Mouse (Mus musculus): ENCODE results near the gene Esyt3. TPM values are rescaled to one million over a fixed set of nuclear protein-coding genes. Genes with fewer than 3 reads are reported as not detected.

Esyt3 gene
- polyA plus RNA-seq, 1 experiment from 2014 or later: 0.08 TPM

DNA sequence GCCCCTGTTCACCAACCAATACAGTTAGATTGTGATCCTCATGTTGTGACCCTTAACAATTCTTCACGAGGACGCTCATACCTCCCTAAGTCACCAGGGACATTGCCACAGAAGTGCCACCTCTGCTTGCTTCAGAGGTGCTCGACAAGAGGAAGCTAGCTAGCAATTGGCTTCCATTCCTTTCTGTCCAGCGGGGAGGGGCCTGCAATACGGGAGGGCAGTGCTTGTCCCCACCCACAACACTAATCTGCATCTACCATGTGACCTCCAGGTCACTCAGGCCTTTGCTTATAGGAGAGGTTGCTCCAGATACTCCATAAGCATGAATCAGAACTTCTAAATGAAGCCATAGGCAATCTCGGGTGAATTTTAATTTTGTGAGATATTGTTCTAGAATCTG, 5.0 kb downstream of the Esyt3 start:
- H3K4me1 ChIP-seq: peaks cover 2% of the 10 kb centered on the region; the same call in 1 of the 2 replicates
- H3K9ac ChIP-seq: no peak overlapping the region
- ATAC-seq: no peak
- no peaks in the 10 kb centered on the region for H3K36me3 ChIP-seq
- no peak overlapping the region for H3K4me3 ChIP-seq
- peaks cover 54% of the 10 kb centered on the region for H3K27me3 ChIP-seq (replicated peaks)
- H3K4me2 ChIP-seq: no peak overlapping the region
- WGBS (ENCODE audit: insufficient replicate concordance): 42% methylated on average over 6 of the region's 6 CpGs
- no peak overlapping the region for H3K27ac ChIP-seq
- H3K9me3 ChIP-seq (replicated peaks): no peaks in the 10 kb centered on the region

DNA sequence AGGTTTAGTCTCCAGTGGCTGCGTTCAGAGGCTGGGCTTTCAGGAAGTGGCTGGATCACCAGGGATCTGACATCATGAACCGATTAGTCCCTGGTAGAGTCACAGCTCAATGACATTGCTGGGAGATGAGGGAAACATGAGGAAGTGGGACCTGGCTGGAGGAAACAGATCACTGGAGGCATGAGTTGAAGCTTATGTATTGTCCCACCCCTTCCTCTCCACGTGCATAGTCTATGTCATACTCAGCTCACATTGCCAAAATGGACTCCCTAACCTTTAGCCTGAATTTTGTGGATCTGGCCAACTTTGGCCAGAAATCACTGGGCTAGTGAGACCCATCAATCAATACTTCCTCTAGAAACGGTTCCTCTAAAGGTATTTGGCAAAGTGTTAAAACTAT, 5.4 kb downstream of the Esyt3 start:
- H3K9me3 ChIP-seq (replicated peaks): no peaks in the 10 kb centered on the region
- H3K27ac ChIP-seq: no peak overlapping the region
- H3K27me3 ChIP-seq (replicated peaks): peaks cover 50% of the 10 kb centered on the region
- H3K4me1 ChIP-seq: no peaks in the 10 kb centered on the region
- no peak overlapping the region for H3K4me2 ChIP-seq
- WGBS (ENCODE audit: insufficient replicate concordance): 27% methylated on average over 4 of the region's 4 CpGs
- no peak overlapping the region for H3K4me3 ChIP-seq
- no peaks in the 10 kb centered on the region for H3K36me3 ChIP-seq
- no peak for ATAC-seq
- H3K9ac ChIP-seq: no peak overlapping the region

DNA sequence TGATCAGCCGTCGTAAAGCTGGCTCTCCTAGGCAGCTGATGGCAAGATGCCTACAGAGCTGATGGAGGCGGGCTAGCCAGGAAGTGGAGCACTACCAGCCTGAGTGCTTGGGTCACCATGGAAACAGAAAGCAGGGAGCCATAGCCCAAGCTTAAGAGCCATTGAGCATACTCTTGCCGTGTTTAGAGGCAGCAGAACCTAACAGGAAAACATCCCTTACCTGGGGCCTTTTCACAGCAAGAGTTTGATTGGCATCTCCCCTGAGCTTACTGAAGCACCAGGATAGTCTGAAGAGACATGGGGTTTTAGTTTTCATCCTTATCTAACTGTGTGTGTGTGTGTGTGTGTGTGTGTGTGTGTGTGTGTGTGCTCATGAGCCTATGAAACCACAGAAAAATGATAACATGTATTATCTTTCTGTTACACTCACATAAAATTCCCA, 13.0 kb downstream of the Esyt3 start:
- Histone ChIP-seq H3K9me3 (replicated peaks) (no peaks in the 10 kb centered on the region), H3K4me2 (no peak overlapping the region), H3K36me3 (no peaks in the 10 kb centered on the region), H3K27ac (no peak overlapping the region), H3K4me1 (peaks cover 15% of the 10 kb centered on the region), H3K9ac (no peak overlapping the region), H3K4me3 (no peak overlapping the region), H3K27me3 (replicated peaks) (no peaks in the 10 kb centered on the region)
- ATAC-seq: no peak
- WGBS (ENCODE audit: insufficient replicate concordance): 49% methylated on average over 4 of the region's 4 CpGs

DNA sequence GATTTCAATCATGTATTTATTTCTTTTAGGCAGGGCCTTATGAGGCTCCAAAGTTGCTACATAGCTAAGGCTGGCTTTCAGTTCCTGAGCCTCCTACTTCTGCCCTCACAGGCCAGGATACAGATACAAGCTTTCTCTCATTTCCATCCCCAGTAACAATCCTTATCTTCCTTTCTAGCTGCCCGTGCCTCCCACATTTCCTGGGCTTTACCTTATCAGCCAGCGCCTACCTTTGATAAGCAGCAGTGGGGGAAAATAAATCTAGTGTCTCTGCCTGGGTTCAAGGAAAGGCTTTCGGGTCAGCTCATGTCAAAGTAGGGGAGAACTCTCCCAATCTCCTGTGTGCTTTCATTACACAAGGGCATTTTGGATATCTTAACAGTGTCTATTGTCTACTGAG, 16.8 kb downstream of the Esyt3 start:
- no peak overlapping the region for H3K9ac ChIP-seq
- WGBS (ENCODE audit: insufficient replicate concordance): 16% methylated on average over 3 of the region's 3 CpGs
- no peaks in the 10 kb centered on the region for H3K36me3 ChIP-seq
- no peak for ATAC-seq
- no peak overlapping the region for H3K27ac ChIP-seq
- no peaks in the 10 kb centered on the region for H3K9me3 ChIP-seq (replicated peaks)
- H3K27me3 ChIP-seq (replicated peaks): no peaks in the 10 kb centered on the region
- H3K4me3 ChIP-seq: no peak overlapping the region
- no peak overlapping the region for H3K4me2 ChIP-seq
- H3K4me1 ChIP-seq: peaks cover 15% of the 10 kb centered on the region

DNA sequence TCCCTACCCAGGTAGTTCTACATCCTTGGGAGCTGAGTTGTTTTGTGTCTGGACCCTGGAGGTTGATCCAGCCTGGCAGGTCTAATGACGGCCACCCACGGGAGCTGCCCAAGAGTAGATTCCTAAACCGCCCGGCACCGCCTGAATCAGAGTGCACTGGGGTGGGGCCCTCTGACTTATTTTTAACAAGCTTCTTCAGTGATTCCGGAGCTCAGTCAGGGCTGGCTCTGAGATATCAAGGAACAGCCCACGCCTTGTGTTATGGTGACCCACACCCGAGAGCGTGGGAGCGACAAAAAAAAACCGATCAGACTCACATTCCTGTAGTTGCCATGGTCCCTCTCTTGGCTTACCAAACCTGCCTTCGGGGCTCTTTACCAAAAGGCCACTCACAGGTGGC, 18.2 kb downstream of the Esyt3 start:
- Histone ChIP-seq H3K4me1 (peaks cover 6% of the 10 kb centered on the region; the same call in 1 of the 2 replicates), H3K27me3 (replicated peaks) (no peaks in the 10 kb centered on the region), H3K4me2 (no peak overlapping the region), H3K9ac (no peak overlapping the region), H3K27ac (no peak overlapping the region), H3K36me3 (no peaks in the 10 kb centered on the region), H3K9me3 (replicated peaks) (no peaks in the 10 kb centered on the region), H3K4me3 (no peak overlapping the region)
- 80% methylated on average over 12 of the region's 12 CpGs for WGBS (ENCODE audit: insufficient replicate concordance)
- no peak for ATAC-seq

DNA sequence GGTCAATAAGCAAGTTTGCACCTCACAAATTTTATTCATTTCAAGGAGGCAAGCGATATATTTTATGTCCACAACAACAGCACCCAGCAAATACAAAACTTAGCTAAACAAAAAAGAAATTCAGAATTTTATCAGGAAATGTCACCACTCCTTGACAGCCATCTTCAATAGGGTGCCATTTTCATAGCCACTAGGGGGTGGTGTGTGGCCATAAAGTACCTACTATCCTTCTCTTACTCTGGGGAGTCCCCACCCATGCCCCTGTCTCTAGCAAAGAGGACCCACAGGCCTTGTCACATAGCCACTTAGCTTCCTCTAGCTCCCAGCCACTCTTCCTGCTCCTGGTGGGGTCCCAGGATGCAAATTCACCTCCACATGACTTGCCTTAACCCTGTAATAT, 19.2 kb downstream of the Esyt3 start:
- WGBS (ENCODE audit: insufficient replicate concordance): 67% methylated on average over 1 of the region's 1 CpGs
- Histone ChIP-seq H3K4me1 (peaks cover 4% of the 10 kb centered on the region; the same call in 1 of the 2 replicates), H3K4me3 (no peak overlapping the region)

DNA sequence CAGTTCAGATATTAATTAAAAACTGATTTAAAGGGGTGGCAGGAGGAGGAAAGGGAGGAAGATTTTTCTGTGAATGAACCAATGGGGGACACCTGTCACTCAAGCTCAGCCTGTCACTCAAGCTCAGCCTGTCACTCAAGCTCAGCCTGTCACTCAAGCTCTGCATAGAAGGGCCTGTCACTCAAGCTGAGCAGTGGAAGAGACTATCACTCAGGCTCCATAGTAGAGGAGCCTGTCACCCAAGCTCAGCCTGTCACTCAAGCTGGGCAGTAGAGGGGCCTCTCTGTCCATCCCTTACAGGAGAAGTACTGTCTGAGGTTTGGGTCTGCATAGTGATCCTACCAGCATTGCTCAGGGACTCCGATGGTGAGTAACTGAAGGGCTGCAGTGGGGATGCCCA, 20.1 kb downstream of the Esyt3 start:
- Histone ChIP-seq H3K4me2 (no peak overlapping the region), H3K4me3 (no peak overlapping the region), H3K4me1 (peaks cover 4% of the 10 kb centered on the region; the same call in 1 of the 2 replicates), H3K36me3 (no peaks in the 10 kb centered on the region), H3K27me3 (replicated peaks) (no peaks in the 10 kb centered on the region), H3K9ac (no peak overlapping the region), H3K27ac (no peak overlapping the region), H3K9me3 (replicated peaks) (no peaks in the 10 kb centered on the region)
- WGBS (ENCODE audit: insufficient replicate concordance): 72% methylated on average over 1 of the region's 1 CpGs
- no peak for ATAC-seq

More for the DNA sequence above, 19.2 kb downstream of the Esyt3 start:
- Histone ChIP-seq H3K9ac (no peak overlapping the region), H3K4me2 (no peak overlapping the region), H3K9me3 (replicated peaks) (no peaks in the 10 kb centered on the region), H3K27ac (no peak overlapping the region), H3K27me3 (replicated peaks) (no peaks in the 10 kb centered on the region), H3K36me3 (no peaks in the 10 kb centered on the region)
- no peak for ATAC-seq

DNA sequence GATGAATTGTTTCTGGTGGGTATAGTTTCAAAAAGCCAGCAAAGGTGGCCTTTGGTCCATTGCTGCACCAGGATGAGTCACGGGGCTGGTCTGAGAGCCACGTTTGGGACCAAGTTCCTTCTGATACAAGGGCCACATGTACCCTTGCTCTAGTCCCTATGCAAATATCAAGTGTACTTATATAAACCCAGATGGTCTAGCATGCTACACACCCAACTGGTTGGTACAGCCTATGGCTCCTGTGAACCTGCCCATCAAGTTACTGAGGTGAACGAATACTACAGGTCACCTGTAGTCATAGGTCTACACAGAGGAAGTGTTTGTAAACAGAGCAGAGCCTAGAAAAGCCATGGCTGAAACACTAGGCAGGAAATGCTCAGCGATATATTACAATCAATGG, 21.8 kb downstream of the Esyt3 start:
- Histone ChIP-seq H3K9ac (no peak overlapping the region), H3K9me3 (replicated peaks) (no peaks in the 10 kb centered on the region), H3K36me3 (no peaks in the 10 kb centered on the region), H3K4me2 (no peak overlapping the region), H3K27me3 (replicated peaks) (no peaks in the 10 kb centered on the region), H3K4me1 (peaks cover under 1% of the 10 kb centered on the region; the same call in 1 of the 2 replicates), H3K4me3 (no peak overlapping the region), H3K27ac (no peak overlapping the region)
- whole genome bisulfite sequencing (ENCODE audit: insufficient replicate concordance): 65% methylated on average over 4 of the region's 4 CpGs
- ATAC-seq: no peak

DNA sequence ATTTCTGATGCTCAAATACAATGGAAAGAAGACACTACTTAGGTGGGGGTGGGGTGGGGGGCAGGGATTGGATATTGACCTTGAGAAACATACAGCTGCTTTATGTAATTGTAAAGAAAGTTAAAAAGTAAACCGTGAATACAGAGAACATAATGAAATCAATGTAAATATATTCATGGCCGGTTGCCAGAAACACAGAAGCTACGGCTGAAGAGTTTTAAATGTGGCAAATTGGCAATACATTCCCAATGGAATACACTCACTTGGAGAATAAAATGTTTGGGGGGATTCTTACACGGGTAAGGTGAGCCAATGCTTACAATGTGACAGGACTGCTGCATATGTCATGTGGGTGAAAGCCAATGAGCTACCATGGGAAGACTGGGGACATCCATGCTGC, 31.5 kb downstream of the Esyt3 start:
- H3K4me2 ChIP-seq: no peak overlapping the region
- no peaks in the 10 kb centered on the region for H3K4me1 ChIP-seq
- H3K36me3 ChIP-seq: no peaks in the 10 kb centered on the region
- no peak overlapping the region for H3K9ac ChIP-seq
- no peaks in the 10 kb centered on the region for H3K27me3 ChIP-seq (replicated peaks)
- WGBS (ENCODE audit: insufficient replicate concordance): 59% methylated on average over 4 of the region's 4 CpGs
- H3K27ac ChIP-seq: no peak overlapping the region
- no peak overlapping the region for H3K4me3 ChIP-seq
- H3K9me3 ChIP-seq (replicated peaks): no peaks in the 10 kb centered on the region
- no peak for ATAC-seq

DNA sequence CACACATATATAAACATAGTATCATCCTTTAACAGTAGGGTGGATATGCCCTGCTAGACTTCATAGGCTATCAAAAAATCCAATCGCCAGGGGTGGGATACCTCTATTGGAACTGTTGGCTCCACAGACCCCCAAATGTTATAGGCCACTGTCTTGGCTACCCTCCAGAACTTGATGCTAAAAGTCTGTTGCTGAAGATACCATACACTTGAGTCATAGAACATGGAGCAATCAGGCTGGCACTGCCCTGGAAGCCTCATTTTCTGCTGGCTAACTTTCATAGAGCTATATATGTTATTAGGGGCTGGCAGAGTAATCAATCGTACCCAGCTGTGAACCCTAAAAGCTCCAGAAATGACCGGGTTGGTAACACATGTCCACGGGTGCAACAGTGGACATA, 32.4 kb downstream of the Esyt3 start:
- no peak overlapping the region for H3K9ac ChIP-seq
- no peak overlapping the region for H3K4me3 ChIP-seq
- WGBS (ENCODE audit: insufficient replicate concordance): 45% methylated on average over 4 of the region's 4 CpGs
- H3K4me1 ChIP-seq: no peaks in the 10 kb centered on the region
- no peak overlapping the region for H3K27ac ChIP-seq
- no peak overlapping the region for H3K4me2 ChIP-seq
- no peaks in the 10 kb centered on the region for H3K9me3 ChIP-seq (replicated peaks)
- no peaks in the 10 kb centered on the region for H3K36me3 ChIP-seq
- no peaks in the 10 kb centered on the region for H3K27me3 ChIP-seq (replicated peaks)
- no peak for ATAC-seq

DNA sequence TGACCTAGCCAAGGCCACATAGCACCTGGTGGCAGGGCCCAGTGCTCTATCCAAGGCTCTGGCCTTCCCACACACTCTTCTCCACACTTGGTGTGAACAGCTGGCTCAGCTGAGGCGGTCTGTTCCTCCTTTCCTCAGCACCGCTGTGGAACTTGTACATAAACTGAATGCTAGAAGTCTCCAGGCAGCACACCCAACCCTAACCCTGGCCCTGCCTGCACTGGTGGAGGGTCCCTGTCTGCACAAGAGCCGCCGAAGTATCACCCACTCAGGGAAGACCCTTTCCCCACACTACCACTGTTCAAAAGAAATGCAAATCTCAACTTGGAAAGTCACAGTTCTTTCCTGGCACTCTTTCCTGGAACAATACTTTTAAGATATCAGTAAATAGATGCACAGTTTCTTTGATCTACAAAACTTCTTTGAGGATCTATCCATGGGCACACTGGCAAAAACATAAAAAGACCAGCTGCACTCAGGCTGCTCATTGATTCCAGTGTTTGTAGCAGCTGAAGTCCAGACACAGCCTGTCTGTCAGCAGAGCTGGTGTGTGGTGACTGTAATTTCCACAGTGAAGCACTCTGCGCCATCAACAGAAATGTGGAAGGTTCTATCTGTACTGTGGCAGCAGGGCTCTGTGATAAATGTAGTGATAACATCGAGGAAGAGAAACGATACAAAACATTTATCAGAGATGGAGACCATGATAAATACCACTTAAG, 33.0 kb downstream of the Esyt3 start:
- WGBS (ENCODE audit: insufficient replicate concordance): 66% methylated on average over 7 of the region's 7 CpGs
- Histone ChIP-seq H3K27ac (no peak overlapping the region), H3K4me3 (no peak overlapping the region), H3K4me1 (no peaks in the 10 kb centered on the region), H3K36me3 (no peaks in the 10 kb centered on the region), H3K9me3 (replicated peaks) (no peaks in the 10 kb centered on the region), H3K4me2 (no peak overlapping the region), H3K27me3 (replicated peaks) (no peaks in the 10 kb centered on the region), H3K9ac (no peak overlapping the region)
- ATAC-seq: no peak

DNA sequence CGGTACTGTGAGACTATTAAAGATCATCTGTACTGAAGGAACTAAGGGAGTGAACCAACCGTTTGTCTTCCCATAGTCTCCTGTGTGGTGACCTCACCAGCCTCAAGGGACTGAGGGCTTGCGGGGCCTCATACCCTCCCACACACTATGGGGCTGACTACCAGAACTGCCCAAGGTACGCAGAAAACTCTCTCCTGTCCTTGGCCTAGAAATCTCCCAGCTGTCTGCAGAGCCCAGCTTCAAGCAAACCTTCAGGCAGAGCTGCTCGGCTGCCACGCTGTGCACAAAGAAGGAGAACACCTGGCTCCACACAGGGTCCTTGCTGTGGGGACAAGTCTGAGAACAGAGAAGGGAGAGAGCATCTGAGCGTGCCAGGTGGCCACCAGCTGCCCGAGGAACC, 38.4 kb downstream of the Esyt3 start:
- Histone ChIP-seq H3K4me1 (no peaks in the 10 kb centered on the region), H3K27me3 (replicated peaks) (peaks cover 6% of the 10 kb centered on the region; the same call in 1 of the 2 replicates), H3K9me3 (replicated peaks) (no peaks in the 10 kb centered on the region), H3K9ac (no peak overlapping the region), H3K27ac (no peak overlapping the region), H3K4me2 (no peak overlapping the region), H3K4me3 (no peak overlapping the region), H3K36me3 (no peaks in the 10 kb centered on the region)
- no peak for ATAC-seq
- 55% methylated on average over 8 of the region's 8 CpGs for WGBS (ENCODE audit: insufficient replicate concordance)
